Mouse (Mus musculus): Measurements from ENCODE around the gene Sun1. TPM values are rescaled to one million over a fixed set of nuclear protein-coding genes. Genes with fewer than 3 reads are reported as not detected.

Sun1 gene
- total RNA-seq (2021) = 10 to 100 TPM; 44.7 to 49.5 TPM
- long read RNA-seq, experiment 1, full-length matches to known transcripts = 34 of 79 reads
- long read RNA-seq, experiment 1, partial matches to known transcripts = 10 of 79 reads
- long read RNA-seq, experiment 1, other reads (novel, unspliced or antisense) = 35 of 79 reads
- long read RNA-seq, experiment 2, full-length matches to known transcripts = 37 of 81 reads
- long read RNA-seq, experiment 2, partial matches to known transcripts = 11 of 81 reads
- long read RNA-seq, experiment 2, other reads (novel, unspliced or antisense) = 33 of 81 reads

DNA sequence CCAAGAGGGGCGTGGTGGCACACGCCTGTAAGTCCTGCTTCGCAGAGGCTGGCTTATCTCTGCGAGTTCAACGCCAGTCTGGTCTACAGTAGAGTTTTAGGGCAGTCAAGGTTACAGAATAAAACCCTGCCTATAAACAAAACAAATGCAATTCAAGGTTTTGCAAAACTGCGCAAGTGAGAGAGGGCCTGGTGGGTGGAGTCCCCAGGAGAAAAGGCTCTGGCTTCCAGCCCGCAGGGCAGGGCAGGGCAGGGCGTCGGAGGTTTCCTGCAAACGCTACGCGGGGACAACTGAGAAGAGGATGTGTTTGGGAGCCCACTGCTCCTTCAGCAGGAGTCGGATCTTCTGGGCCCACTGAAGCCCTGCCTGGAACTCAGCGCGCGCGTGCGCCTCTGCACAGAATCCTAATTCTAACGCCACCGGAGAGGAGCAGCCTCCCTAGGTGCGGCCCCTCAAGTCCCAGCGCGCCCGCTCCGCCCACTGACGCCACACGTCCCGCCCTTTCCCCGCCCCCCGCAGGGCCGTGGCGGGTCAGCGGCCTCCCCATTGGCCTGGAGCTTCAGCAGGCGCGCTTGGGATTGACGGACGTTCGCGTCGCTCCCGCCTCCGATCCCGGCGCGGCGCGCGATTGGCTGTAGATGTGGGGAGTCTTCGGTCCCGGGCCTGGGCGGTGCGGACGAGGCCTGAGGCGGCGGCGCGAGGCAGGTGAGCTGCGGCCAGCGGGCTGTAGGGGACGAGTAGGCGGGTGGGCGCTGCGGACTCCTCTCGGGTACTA, at the start of gene Sun1:
TSS of gene Sun1 (plus strand) at position 643 of the 775 bp plus-strand sequence.
- intact Hi-C loops (cut with DNase I) = loop anchor here (5.0 kb wide), 1 partner anchor 52 kb away; the partner anchor contains the start of gene Get4
- peak; percentile 99 for DNase-seq

DNA sequence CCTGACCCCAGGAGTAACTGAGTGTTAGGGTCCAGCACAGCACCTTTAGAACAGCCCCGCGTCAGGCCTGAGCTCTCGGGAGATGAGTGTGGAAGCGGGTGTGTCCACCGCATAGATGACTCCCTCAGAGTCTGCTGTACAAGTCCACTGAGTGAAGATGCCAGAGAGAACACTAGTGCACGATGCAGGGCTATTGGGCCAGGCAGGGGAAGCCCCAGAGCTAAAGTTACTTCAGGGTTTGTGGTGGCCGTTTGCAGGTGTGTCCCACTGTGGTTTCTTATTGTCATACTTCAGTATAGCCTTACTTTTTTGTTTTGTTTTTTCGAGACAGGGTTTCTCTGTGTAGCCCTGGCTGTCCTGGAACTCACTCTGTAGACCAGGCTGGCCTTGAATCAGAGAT, 39.5 kb upstream of the Sun1 start:
- no peak for DNase-seq
- intact Hi-C loops (cut with DNase I) = no loop called here

DNA sequence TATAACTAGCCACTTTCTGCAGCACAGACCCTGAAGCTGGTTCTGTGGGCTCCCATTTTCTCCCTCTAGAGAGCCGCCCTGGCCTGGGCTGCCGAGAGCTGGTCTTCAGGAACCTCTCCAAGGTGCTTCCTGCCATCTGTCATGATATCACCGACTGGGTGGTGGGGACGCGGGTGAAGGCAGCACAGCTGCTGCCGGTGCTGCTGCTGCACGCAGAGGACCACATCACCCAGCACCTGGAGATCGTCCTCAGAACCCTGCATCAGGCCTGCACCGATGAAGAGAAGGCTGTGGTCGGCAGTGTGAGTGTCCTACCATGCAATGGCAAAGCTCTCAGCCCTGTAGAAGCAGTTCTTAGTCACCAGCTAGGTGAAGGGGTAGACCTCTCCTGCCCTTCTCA, 38.8 kb upstream of the Sun1 start:
- intact Hi-C loops (cut with DNase I) = no loop called here
- DNase-seq = no peak

DNA sequence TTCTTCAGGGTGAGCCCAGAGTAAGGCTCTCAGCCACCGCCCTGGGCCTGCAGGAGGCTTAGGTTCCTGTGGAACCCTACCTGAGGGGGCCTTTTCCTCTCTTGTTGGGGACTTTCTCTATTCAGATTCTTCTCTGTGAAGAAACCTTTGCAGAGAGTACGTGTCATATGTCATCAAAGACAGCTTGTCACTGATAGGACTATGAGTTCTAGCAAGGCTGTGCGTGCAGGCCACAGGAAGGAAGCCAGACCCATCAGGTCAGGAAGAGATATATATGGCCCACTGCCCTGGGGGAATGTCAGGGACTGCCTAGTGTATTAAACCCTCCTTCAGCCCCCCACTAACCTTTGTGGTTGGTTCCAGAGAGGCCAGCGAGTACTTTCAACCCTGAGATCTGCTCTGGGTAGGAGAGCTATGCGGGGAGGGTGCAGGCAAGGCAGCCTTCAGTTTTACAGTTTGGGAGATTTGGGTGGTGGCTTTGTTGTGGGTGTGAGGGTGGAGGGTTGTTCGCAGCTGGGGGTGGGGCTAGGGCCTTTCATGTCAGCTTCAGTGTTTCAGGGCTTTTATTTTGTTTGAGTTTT, 33.6 kb upstream of the Sun1 start:
- intact Hi-C loops (cut with DNase I) = no loop called here
- no peak for DNase-seq

DNA sequence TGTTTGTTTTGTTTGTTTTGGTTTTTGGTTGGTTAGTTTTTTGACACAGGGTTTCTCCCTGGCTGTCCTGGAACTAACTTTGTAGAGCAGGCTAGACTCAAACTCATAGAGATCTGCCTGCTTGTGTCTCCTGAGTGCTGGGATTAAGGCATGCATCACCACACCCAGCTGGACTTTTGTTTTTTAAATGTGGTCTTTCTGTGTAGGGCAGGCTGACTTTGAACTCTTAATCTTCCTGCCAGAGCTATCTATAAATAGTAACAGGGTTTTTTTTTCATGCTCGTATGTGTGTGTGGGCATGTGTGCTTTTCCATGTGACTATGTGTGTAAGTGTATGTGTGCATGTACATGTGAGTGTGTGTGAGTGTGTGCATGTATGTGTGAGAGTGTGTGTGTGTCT, 32.9 kb upstream of the Sun1 start:
- no peak for DNase-seq
- intact Hi-C loops (cut with DNase I) = no loop called here

DNA sequence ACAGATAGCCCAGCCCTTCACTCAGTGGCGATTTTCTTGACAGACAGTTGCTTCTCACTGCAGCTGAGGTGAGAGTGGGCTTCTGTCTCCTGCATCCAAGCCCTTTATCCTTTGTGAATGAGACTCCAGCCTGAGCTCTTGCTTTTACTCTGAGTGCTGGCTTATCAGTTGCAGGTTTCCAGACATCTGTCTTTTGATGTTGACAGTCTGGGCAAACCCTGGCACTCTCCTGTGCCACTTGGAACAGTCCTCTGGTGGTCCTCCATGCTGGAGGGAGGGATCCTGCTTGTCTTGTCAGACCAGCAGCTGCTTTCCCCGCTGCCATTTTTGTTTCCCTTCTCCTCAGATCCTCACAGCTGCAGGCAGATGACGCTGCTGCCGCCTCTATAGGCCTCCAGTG, 28.5 kb upstream of the Sun1 start:
- DNase-seq = no peak
- intact Hi-C loops (cut with DNase I) = no loop called here

DNA sequence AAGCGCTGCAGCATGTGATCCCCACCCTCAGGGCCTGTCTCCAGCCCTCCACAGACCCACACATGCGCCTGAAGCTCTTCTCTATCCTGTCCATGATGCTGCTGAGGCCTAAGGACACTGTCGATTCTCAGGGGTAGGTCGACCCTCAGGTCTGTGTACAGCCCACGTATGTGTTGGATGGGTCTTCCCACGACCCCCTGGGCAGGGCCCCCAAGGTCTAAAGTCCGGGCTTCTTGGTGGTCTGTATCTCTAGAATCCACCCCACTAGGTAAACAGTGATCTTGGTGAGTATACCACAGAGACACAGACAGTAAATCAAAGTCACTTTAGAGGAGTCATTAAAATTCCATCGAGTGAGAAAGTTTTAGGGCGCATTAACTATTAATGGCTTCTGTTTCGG, 26.3 kb upstream of the Sun1 start:
- intact Hi-C loops (cut with DNase I) = no loop called here

DNA sequence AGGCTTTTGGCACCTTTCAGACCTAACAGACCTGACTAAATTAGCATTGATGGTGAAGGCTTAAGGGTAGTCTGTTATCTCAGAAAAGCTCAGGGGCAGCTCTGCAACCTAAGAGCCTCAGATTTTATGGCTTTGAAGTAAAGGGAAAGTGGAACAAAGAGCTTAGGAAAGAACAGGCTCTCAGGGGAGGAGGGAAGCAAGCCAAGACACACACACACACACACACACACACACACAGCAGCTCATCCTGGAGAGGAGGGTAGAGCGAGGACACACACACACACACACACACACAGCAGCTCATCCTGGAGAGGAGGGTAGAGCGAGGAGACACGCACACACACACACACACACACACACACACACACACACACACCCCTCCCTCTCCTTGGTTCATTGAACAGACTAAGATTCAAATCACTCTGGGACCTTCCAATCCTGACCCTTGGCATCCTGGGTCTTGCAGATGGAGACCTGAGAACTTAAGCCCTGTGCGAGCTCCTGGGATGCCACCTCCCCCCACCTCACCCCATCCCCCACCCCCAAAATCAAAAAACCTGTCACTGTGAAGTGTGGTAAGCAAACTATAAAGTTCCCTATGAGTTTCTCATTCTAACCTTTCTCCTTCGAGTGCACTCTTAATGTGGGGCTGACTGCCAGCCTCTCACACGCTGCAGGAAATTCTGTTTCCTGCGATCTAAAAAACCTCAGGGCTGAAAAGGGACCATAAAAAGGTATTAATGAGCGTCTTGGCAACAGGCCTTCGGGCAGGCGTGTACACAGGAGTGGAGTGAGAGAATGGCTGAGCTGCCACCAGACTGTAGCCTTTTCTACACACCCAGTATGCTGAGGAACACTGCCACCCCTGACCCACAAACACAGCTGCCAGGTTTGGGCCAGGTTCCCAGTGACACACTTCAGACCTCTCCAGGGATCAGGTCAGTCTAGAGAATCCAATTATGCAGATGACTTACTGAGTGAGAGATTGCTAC, 25.6 kb upstream of the Sun1 start:
- intact Hi-C loops (cut with DNase I) = loop anchor here (5.0 kb wide), 1 partner anchor 183 kb away; no protein-coding TSS in a partner anchor
- DNase-seq = peak; percentile 31 to 54

More for the DNA sequence above, 26.3 kb upstream of the Sun1 start:
- DNase-seq = no peak

DNA sequence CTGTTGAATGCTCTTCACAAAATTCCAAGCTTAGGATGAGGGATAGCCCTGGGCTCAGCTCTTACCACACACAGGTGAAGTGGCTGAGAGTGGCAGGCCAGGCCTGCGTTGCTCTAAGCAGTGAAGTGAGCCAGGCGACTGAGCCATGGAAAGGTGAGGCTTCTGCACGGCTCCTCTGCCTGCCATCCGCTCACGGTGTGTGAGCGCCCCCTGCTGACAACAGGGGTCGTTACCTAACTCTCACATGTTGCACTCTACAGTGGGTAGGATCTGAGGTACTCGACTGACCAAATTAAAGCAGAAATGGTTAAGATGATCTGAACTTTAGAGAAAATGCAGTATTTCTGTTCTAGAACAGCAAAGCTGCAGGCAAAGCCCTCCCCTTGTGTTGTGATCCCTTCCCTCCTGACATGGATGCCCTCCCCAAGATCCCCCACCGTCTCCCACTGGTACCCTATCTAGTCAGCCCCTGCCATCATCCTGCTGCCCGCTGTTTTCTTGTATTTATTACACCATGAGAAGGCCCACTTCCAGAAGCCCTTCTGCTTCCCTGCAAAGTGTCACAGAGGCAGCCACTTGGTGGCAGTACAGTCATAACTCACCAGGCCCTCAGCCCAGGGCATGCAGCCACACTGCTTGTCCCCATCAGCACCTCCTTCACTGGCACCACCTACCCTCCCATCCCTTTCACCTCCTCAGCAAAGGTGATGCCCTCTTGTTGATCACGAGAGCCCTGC, 21.4 kb upstream of the Sun1 start:
- intact Hi-C loops (cut with DNase I) = loop anchor here (1.0 to 5.0 kb wide), 3 partner anchors 104 to 331 kb away; no protein-coding TSS in a partner anchor
- DNase-seq = peak; percentile 88 to 91

DNA sequence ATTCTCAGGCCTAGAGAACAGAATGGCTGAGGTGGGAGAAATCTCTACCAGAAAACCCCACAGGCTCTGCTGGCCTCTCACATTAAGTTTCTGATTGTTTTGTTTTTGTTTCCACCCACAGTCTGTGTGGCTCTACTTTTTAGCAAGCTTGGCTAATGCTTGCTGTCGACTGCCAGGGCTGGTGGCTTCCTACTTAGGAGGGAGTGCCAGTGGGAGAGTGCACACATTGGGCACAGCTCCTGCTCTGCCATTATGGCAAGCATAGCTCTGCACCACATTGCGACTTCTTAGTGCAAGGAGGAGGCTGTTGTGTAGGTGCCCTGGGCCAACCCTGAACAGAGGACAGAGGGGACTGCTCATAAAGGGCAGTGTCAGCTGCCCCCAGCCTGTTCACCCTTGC, 17.3 kb upstream of the Sun1 start:
- DNase-seq = no peak
- intact Hi-C loops (cut with DNase I) = no loop called here

DNA sequence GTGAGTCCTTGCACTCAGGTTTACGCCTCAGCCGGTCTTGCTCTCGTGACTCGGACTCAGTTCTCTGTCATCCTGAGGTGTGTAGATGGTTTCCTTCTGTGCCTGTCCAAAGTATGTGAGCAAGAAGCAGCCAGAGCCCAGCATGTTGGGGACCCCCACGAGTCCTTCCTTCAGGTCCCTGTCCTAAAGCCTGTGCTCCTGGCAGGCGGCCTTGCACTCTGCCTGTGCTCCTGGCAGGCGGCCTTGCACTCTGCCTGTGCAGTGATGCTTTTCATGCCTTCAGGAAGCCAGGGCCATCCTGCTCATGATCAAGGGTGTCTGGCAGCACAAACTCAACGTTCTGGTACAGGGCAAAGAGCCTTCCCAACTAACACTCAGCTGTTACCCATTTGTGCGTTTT, 16.8 kb upstream of the Sun1 start:
- DNase-seq = no peak
- intact Hi-C loops (cut with DNase I) = no loop called here

DNA sequence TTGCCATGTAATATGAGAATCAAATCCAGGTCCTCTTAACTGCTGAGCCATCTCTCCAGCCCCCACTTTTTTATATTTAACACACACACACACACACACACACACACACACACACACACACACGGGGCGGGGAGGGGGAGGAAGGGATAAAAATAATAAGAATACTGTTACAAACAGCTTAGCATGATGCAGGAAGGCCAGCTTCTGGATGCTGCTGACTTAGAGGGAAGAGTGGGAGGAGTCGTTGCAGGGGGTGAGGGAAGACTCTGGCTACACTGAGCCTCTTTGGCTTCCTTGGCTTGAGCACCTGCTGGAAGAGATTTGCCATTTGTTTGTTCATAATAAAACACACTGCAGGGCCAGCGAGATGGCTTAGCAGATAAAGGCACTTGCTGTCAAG, 15.5 kb upstream of the Sun1 start:
- intact Hi-C loops (cut with DNase I) = no loop called here
- DNase-seq = no peak

DNA sequence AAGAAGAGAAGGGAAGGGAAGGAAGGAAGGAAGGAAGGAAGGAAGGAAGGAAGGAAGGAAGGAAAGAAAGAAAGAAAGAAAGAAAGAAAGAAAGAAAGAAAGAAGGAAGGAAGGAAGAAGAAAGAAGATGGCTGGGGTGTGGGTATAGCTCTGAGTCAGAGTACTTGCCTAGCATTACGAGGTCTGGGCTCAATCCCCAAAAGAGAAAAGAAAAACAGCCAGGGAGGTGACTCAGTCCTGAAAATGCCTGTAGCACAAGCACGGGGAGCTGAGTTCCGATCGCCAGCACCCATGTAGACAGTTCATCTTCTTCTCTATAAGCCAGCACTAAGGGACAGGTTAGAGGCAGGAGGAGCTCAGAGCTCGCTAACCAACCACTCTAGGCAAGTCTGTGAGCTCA, 10.7 kb upstream of the Sun1 start:
- intact Hi-C loops (cut with DNase I) = no loop called here
- DNase-seq = no peak

DNA sequence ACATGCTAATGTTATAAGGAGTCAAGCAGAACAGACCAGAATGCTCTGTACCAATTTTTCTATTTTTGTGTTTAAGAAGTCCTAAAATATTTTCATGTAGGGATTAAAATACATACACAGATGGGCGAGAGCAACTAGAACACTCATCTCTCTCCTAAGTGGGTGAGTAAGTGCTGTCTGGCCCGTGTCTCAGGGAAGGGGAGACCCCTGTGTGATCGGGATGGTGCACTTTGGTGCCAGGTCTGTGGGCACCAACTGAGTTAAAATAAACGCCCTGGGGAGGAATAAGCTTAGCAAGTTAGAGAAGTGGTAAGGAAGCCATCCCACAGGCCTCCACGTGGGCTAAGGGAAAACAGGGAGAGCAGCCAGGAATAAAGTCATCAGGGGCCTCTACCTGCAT, 9.5 kb upstream of the Sun1 start:
- intact Hi-C loops (cut with DNase I) = no loop called here

DNA sequence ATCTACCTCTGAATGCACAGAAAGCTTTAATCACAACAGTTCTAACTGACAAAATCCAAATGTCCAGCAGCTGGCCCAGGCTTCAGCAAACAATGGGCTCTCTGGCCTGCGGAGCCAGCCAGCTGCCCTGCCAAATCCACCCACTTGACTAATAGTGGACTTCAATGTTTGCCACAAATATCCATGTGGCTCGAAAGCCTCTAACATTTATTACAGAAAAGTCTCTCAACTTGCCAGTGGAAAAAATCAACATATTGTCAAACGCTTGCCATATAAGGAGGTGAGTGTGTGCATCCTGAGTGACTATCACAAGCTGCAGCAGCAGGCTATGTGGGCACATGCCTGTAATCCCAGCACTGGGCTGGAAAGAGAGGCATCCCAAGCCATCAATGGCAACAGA, 1.7 kb upstream of the Sun1 start:
- no peak for DNase-seq
- intact Hi-C loops (cut with DNase I) = no loop called here

More for the DNA sequence above, 9.5 kb upstream of the Sun1 start:
- no peak for DNase-seq

DNA sequence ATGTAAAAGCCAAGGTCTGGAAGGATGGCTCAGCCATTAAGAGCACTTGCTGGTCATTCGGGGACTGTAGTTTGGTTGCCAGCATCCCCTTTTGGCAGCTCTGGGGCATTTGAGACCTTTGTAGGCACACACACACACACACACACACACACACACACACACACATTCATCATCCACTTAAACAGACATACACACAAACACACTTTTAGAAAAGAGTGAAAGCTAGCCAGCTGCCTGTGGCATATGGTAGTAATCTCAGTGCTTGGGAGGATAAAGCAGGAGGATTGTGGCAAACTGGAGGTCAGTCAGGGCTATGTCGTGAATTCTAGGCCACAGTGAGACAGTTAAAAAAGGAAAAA, 822 bp upstream of the Sun1 start:
- intact Hi-C loops (cut with DNase I) = no loop called here
- DNase-seq = no peak

DNA sequence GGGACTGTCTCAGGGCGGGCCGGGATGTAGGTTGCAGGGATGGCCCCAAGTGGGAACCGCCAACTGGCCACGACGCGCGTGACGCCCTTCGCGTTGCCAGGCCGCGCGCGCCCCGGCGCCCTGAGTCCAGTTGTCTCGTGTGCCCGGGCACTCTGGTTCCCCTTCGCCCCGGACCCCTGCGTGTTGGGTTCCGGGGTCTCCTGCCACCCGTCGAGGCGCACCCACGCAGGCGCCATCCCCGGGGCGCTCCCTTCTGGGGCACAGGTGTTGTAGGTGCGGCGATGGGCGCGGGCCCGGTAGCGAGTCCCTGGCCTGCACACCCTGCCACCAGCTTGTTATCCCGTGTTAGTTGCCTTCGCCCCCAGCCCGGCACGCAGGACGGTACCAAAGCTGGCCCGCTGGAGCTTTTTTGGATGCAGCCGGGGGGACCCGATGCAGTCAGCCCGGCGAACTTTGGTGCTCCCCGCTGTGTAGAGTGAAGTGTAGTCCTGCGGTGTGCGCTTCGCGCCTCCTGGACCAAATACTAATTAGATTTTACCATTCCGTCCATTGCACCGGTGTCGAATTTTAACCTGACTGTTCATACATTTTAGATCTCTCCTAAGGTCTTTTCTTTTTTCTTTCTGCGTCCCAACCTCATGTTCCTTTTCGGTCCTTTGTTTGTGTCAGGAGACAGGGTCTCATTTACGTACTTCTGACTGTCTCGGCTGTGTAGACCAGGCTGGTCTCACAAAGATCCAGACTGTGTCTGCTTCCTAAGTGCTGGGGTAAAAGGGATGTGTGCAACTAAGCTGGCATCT, 533 bp downstream of the Sun1 start:
- intact Hi-C loops (cut with DNase I) = loop anchor here (5.0 kb wide), 1 partner anchor 51 kb away; the partner anchor contains the start of gene Get4
- no peak for DNase-seq

DNA sequence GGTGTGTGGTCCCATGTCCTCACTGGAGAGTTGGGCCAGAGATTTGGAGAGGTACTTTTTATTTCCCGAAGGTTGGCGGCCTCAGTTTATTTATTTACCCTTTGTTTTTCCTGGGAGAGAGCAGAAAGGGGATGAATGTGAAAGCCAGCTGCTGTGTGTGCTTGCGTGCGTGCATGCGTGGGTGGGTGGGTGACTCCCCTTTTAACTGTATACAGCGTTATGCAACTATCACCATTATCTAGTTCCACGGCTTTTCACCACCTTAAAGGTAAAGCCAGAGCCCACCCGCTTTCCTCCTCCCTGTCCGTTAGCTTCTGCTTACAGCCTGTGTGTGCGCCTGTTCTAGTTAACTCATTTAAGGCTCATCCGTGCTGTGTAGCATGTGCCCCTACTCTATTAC, 1.7 kb downstream of the Sun1 start:
- intact Hi-C loops (cut with DNase I) = loop anchor here (5.0 kb wide), 1 partner anchor 50 kb away; the partner anchor contains the start of gene Get4
- no peak for DNase-seq

DNA sequence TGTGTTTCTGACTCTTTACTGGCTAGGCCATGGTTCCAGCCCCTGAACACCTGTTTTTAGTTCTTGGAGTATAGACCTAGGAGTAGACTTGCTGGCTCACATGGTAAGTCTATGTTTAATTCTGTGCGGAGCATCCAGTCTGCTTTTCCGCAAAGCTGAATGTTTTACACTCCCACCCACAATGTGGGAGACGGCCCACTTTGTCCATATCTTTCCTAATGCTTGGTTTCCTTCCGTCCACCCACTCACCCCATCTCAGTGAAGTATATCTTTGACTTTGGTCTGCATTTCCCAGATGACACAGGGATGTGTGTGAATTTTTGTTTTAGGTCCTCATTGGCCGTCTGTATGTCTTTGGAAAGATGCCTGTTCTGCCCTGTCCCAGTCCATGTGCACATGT, 2.9 kb downstream of the Sun1 start:
- intact Hi-C loops (cut with DNase I) = loop anchor here (5.0 kb wide), 1 partner anchor 49 kb away; the partner anchor contains the start of gene Get4
- no peak for DNase-seq

Measured in heart, postnatal 14 days (tissue).